Mouse (Mus musculus) heart, postnatal 10 days (tissue): ENCODE results near the gene Sprr2h. TPM values are rescaled to one million over a fixed set of nuclear protein-coding genes. Genes with fewer than 3 reads are reported as not detected.

ENCODE experiments used
- DNase-seq, 2 experiments: peaks; one replicate each; pipeline ENCODE4 v3.0.0; 2021
- intact Hi-C: fragments of 180-260 bp; cut with DNase I; formaldehyde crosslinking; loops from one replicate; pipeline ENCODE4 v1.15.1; 2025
- total RNA-seq, 2 experiments: library from RNA; stranded (reverse); gene quantifications; 2 replicates each; pipeline ENCODE4 v1.2.3; 2021

Gene Sprr2h
- total RNA-seq = not detected

DNA sequence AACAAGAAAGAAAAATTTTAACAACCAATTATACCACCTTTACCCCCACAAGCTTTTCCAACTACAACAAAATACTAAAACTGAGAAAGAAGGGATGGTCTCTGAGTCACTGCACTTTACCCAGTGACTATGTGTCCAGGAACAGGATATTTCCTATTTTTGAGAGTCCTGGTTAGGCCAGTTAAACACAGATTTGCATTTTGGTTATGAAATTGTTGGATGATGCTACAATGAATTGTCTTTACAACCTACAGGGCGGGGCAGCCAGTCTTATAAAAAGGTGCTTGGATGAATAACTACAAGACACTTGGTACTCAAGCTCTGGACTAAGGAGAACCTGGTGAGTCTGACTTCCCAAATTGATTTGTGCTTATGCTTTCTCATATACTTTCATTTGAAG lies at the start of gene Sprr2h:
Gene Sprr2h (plus strand): TSS at position 301 of the 400 bp plus-strand sequence.
- no peak for DNase-seq
- intact Hi-C loops = no loop called here

DNA sequence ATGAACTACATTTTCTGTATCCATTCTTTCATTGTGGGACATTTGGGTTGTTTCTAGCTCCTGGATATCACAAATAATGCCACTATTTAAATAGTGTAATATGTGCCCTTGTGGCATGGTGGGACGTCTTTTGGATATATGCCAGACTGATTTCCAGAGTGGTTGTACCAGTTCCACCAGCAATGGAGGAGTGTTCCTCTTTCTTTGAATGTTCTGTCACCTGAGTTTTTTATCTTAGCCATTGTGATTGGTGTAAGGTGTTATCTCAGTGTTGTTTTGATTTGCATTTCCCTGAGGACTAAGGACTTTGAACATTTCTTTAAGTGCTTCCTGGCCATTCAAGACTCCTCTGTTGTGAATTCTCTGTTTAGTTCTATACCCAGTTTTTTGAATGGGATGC lies 49.2 kb upstream of the Sprr2h start:
- no peak for DNase-seq
- intact Hi-C loops = no loop called here

DNA sequence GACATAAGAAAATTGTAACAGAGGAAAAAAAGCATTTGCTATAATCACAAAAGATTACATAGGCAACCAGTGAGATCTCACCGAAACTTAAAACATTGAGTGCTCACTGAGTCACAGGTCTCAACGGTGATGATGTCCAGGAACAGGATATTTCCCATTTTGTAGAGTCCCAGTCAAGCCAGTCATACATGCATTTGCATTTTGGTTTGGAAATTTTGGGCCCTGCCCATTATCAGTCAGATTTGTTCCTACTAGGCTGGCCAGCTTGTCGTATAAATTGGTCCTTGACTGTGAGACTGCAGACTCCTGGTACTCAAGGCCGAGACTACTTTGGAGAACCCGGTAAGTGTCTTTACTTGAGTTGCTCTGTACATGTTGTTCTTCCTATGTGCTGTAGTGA lies 46.6 kb upstream of the Sprr2h start, which contains the start of gene Sprr2d:
Gene Sprr2d (plus strand): TSS at position 301 of the 400 bp plus-strand sequence.
- intact Hi-C loops = no loop called here
- no peak for DNase-seq

DNA sequence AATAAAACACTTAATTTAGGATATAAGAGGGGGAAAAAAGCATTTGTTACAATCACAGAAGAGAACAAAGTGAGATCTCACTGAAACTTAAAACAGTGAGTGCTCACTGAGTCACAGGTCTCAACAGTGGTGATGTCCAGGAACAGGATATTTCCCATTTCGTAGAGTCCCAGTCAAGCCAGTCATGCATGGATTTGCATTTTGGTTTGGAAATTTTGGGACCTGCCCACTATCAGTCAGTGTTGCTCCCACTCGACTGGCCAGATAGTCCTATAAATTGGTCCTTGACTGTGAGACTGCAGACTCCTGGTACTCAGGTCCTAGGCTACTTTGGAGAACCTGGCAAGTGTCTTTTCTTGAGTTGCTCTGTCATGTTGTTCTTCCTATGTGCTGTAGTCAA lies 33.6 kb upstream of the Sprr2h start, which contains the start of gene Sprr2e:
Gene Sprr2e (plus strand): TSS at position 301 of the 400 bp plus-strand sequence.
- no peak for DNase-seq
- intact Hi-C loops = no loop called here

DNA sequence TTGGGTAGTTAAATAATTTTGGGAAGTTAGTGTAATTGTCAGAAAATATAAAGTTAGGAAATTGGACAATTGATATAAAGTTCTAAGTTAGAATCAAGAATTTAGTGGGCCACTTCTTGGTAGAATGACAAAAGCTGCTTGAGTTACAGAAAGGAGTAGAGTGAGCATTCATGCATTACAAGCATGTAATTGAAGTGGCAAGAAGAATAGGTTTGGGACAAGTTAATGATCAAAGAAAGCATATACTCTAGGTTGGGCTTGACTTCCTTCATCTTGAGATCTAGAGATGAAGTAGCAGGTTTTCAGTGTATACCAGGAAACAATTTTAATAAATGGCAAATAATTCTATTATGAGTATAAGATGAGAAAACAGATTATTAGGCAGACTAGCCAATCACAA lies 23.9 kb upstream of the Sprr2h start:
- intact Hi-C loops = no loop called here
- no peak for DNase-seq

DNA sequence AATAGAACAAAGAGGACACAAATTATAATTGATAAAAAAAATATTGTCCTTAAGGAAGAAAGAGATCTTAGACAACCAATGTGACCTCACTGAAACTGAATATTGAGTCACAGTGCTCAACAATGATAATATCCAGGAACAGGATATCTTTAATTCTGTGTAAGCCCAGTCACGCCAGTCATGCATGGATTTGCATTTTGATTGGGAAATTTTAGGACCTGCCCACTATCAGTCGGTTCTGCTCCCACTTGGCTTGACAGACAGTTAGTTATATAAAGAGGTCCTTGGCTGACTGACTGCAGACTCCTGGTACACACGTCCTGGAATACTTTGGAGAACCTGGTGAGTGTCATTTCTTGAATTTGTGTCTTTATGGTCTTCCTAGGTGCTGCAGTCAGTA lies 20.6 kb upstream of the Sprr2h start, which contains the start of gene Sprr2f:
Gene Sprr2f (plus strand): TSS at position 301 of the 400 bp plus-strand sequence.
- intact Hi-C loops = no loop called here
- DNase-seq = no peak

DNA sequence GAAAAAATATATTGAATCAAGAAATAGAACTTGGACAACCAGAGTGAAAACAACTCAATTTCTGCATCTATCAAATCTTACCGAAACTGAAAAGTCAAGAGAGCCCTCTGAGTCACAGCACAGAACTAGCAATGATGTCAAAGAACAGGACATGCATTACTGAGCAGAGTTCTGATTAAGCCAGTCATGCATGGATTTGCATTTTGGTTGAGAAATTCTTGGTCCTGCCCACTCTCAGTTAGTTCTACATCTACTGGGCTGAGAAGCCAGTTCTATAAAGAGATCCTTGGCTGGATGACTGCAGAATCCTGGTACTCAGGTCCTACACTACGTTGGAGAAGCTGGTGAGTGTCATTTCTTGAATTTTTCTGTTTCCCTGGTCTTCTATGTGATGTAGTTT lies 11.9 kb upstream of the Sprr2h start:
- no peak for DNase-seq
- intact Hi-C loops = no loop called here

DNA sequence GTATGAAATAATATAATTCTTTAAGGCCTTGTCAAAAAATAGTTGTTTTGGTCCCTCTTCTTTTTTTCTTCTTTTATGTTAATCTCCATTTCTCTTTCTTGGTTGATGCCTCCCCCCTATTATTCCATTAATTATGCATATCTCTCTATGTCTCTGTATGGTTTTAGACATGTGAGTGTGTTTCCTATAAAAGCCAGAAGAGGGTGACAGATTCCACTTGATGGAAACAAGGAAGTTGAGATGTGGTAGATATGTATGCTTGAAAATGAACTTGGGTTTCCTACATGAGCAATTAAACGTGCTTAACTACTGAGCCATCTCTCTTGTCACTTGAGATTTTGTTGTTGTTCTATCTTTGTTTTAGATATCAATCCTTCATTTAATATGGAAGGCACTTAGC lies 8.8 kb downstream of the Sprr2h start:
- intact Hi-C loops = loop anchor here (5.0 kb wide), 1 partner anchor 118 kb away; no protein-coding TSS in a partner anchor
- no peak for DNase-seq

DNA sequence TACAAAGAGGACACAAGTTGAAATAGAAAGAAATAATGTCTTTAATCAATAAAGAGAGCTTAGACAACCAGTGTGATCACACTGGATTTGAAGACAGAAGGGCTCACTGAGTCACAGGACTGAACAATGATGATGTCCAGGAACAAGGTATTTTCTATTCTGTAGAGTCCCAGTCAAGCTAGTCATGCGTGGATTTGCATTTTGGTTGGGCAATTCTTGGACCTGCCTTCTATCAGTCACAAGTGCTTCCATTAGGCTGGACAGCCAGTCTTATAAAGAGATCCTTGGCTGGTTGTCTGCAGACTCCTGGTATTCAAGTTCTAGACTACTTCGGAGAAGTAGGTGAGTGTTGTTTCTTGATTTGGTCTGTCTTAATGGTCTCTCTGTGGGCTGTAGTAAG lies 22.2 kb downstream of the Sprr2h start, which contains the start of gene Sprr2i:
Gene Sprr2i (plus strand): TSS at position 301 of the 400 bp plus-strand sequence.
- intact Hi-C loops = no loop called here
- DNase-seq = no peak

DNA sequence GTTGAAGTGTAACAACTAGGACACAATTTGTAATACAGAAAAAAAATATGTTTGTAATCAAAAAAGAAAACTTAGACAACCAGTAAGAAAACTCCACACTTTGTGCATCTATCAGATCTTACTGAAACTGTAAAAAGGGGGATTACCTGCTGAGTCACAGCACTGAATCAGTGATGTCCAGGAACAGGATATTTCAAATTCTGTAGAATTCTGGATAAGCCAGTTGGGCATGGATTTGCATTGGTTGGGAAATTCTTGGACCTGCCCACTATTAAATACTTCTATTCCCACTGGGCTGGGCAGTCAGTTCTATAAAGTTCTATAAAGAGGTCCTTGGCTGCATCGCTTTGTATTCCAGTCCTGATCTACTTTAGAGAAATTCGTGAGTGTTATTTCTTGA lies 32.3 kb downstream of the Sprr2h start, which contains the start of gene Sprr2j-ps:
Gene Sprr2j-ps (plus strand): TSS at position 301 of the 400 bp plus-strand sequence.
- intact Hi-C loops = no loop called here
- no peak for DNase-seq

DNA sequence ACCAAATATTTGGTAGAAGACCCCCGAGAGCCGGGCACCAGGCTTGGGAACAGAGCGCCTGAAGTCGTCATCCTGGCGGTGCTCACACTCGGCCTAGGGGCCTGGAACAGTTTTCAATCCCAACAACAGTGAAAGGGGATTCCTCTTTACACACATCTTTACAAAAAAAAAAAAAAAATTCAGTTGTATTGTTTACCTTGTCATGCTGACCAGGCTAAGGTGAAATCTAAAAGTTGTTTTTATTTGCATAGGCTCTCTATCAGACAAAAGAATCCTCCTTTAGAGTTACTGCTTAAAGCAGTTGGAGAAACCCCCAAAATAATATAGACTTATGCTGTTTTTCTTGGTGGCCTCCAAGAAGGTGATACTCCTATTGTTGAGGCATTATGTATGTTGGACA lies 43.8 kb downstream of the Sprr2h start, which contains the start of gene Gm9774:
Gene Gm9774 (minus strand): TSS at position 101 of the 400 bp plus-strand sequence.
- DNase-seq = no peak
- intact Hi-C loops = no loop called here

DNA sequence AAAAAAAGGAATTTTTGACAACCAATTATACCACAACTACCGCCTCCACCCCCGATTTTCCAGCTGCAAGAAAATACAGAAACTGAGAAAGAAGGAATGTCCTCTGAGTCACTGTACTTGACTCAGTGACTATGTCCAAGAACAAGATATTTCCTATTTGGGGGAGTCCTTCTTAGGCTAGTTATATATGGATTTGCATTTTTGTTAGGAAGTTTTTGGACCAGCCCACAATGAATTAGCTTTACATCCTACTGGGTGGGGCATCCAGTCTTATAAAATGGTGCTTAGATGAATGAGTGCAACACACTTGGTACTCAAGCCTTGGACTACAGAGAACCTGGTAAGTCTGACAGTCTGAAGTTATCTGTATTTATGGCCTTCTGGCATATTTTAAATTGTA lies 46.8 kb downstream of the Sprr2h start, which contains the start of gene Sprr2k:
Gene Sprr2k (plus strand): TSS at position 301 of the 400 bp plus-strand sequence.
- intact Hi-C loops = no loop called here
- DNase-seq = no peak

Other genes starting within 250 kb of the Sprr2h start
- not detected for gene Lelp1, start 242.9 kb upstream of the Sprr2h start, total RNA-seq
- gene Sprr2a1, start 169.9 kb upstream of the Sprr2h start, total RNA-seq = not detected
- 1 to 10 TPM; 2.6 to 3.4 TPM for gene Sprr2a2, start 169.8 kb upstream of the Sprr2h start, total RNA-seq
- gene Sprr2a3, start 100.3 kb upstream of the Sprr2h start, total RNA-seq = not detected
- not detected for gene Sprr2b, start 69.1 kb upstream of the Sprr2h start, total RNA-seq
- gene Sprr2d, start 46.5 kb upstream of the Sprr2h start, total RNA-seq = not detected
- not detected for gene Sprr2e, start 33.5 kb upstream of the Sprr2h start, total RNA-seq
- not detected for gene Sprr2f, start 20.5 kb upstream of the Sprr2h start, total RNA-seq
- gene Sprr2i, start 22.3 kb downstream of the Sprr2h start, total RNA-seq = not detected
- not detected for gene Sprr2j-ps, start 32.4 kb downstream of the Sprr2h start, total RNA-seq
- gene Gm9774, start 43.7 kb downstream of the Sprr2h start, total RNA-seq = 1 to 10 TPM; 3.9 to 5.2 TPM
- gene Sprr2k, start 46.9 kb downstream of the Sprr2h start, total RNA-seq = not detected
- gene Sprr1b, start 53.1 kb downstream of the Sprr2h start, total RNA-seq = not detected
- not detected for gene Sprr3, start 73.0 kb downstream of the Sprr2h start, total RNA-seq
- not detected for gene Sprr1a, start 100.2 kb downstream of the Sprr2h start, total RNA-seq
- not detected for gene Sprr4, start 114.8 kb downstream of the Sprr2h start, total RNA-seq
- gene 2310046K23Rik, start 148.8 kb downstream of the Sprr2h start, total RNA-seq = not detected
- not detected for gene Ivl, start 188.1 kb downstream of the Sprr2h start, total RNA-seq
- not detected for gene Smcp, start 203.3 kb downstream of the Sprr2h start, total RNA-seq
- not detected for gene 2210017I01Rik, start 221.8 kb downstream of the Sprr2h start, total RNA-seq
- gene Lce6a, start 236.0 kb downstream of the Sprr2h start, total RNA-seq = not detected